Mouse (Mus musculus) brown adipose tissue, adult 24 weeks (tissue): ENCODE results near the gene Trpm5. TPM values are rescaled to one million over a fixed set of nuclear protein-coding genes. Genes with fewer than 3 reads are reported as not detected.

Source experiments
- H3K27ac ChIP-seq: fragments of 200-500 bp; replicated peaks from 2 replicates; pipeline ENCODE4 v1.5.1; 2012; ENCODE audit warnings: low read depth, mild to moderate bottlenecking, low read length
- H3K4me1 ChIP-seq: fragments of 200-500 bp; 2 replicates; pipeline ENCODE4 v1.6.1; 2012; ENCODE audit warnings: low read length, mixed read lengths; ENCODE audit not compliant: control insufficient read depth, insufficient read depth, insufficient read length
- H3K4me3 ChIP-seq: fragments of 200-500 bp; 2 replicates; pipeline ENCODE4 v1.5.1; 2012; ENCODE audit warnings: low read depth, mild to moderate bottlenecking, low read length, moderate library complexity; ENCODE audit not compliant: insufficient read depth
- polyA plus RNA-seq: library from polyadenylated mRNA; stranded (reverse); fragments of >200 nt; gene quantifications from 2 replicates; pipeline ENCODE4 v1.2.4, GENCODE M21; 2012; ENCODE audit not compliant: missing spikeins, insufficient read depth, insufficient read length

Trpm5 gene
- polyA plus RNA-seq, 1 experiment = not detected

DNA sequence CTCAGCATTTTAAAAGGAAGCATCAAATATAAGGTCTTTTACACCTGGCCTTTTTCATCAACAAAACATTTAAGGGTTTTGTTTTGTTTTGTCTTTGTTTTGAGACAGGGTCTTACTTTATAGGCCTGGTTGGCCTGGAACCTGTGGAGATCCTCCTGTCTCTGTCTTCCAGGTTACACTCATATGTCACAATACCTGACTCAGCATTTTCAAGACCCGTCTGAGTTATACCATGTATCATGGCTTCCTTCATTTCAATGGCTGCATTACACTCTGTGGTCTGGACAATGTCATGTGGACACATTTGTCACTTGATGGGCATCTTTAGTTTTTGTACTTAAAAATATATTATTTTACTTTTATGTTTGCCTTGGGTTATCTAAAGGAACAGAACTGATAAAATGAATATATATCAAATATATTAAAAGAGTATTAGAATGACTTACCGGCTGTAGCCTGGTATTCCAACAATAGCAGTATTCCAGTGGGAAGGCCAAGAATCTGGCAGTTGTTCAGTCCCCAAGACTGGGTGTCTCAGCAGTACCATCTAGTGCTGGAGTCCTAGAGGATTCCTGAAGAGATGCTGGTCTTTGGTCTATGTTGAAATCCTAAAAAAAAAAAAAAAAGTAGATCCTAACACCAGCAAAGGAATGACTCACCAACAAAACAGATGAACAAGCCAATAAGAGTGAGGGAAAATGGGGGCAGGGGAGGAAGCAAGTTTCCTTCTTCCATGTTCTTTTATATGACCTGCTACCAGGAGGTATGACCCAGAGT is 50.2 kb downstream of the Trpm5 start:
- Histone ChIP-seq H3K4me3 (no peak overlapping the region), H3K27ac (no peak overlapping the region)

DNA sequence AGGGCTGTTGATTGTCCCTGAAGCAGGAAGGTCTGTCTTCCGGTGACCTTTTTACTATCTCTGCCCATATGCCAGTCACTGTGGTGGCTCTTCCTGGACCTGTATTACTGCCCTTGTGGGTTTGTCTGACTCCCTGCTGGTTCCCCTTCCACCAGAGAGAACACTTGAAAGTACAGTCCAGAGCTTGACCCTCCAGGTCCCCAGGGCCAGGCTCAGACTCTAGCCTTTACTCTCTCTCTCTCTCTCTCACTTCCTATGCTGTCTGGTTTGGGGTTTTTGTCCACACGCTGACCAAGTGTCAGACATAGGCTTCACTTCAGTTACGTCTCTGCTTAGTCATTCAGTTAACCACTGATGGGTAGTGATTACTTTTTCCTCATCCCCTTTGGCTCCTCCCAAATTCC is 51.5 kb downstream of the Trpm5 start:
- Histone ChIP-seq H3K4me1 (peaks cover 36% of the 10 kb centered on the region), H3K4me3 (no peak overlapping the region), H3K27ac (peak overlapping the region; percentile 78)

More for the DNA sequence above, 50.2 kb downstream of the Trpm5 start:
- H3K4me1 ChIP-seq = peaks cover 36% of the 10 kb centered on the region

DNA sequence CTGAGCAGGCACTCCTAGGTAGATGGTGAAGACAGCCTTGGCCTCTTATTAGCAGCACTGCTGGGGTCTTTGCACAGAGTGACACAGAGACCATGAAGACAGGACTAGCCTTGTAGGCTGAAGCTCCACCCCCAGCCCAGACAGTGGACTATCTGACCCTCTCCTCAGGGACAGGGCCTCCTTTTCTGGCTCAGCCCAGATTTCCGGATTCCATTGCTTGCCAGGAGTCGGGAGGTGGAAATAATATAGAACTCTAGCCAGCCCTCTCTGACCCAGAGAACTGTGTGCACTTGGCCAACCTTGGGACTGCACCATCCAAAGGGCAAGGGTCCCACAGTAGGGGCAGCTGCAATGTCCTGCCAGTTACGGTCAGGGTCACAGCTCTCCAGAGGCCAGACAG is 52.4 kb downstream of the Trpm5 start:
- Histone ChIP-seq H3K27ac (peak overlapping the region; percentile 94), H3K4me1 (peaks cover 36% of the 10 kb centered on the region), H3K4me3 (no peak overlapping the region)

DNA sequence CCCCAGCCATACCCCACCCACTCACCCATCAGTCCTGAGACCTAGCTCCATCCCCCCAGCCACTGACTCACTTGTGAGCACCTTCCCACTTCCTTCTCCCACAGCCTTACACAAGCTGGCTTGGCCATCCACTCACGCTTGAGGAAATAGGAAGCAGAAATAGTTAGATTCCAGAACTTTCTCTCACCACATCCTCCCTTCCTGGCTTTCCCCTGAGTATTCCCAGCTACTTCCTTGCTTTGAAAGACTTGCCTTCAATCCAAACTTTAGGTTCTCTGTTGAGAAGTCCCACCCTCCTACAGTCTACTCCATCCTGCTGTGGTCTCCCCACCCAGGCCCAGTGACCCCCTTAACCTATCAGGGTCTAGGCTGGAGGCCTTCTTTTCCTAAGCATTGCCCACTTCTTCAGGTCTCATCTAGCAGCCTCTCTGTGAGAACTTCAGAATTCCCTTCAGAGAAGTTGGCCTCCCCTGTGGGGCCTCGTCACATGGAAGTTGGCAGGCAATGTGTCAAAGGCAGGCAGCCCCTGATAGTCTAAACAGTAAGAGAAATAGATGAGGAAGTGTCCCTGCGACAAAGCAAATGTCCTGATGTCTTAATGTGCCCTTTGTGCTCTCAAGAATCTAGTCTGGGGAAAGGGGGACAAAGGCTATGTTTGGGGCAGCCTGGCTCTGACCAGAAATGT is 53.2 kb downstream of the Trpm5 start:
- peaks cover 31% of the 10 kb centered on the region for H3K4me1 ChIP-seq
- H3K27ac ChIP-seq = peak overlapping the region; percentile 94
- H3K4me3 ChIP-seq = no peak overlapping the region

DNA sequence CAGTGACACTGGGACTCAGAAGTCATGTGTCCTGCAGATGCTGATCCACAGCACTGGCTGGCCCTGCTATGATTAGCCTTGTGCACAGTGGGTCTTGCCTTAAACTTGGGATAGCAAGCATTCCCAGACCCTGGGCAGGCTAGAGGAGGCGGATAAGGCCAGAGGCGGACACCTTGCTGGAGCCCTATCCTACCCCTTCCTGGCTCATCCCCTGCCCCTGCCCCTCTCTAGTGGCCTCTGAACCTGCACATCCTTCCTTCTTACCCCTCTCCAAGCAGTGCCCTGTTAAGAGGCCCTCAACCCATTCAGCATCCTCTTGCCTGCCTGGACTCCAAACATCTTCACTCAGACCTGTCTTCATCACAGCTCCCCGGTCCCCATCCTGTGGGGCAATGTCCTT is 53.9 kb downstream of the Trpm5 start:
- no peak overlapping the region for H3K4me3 ChIP-seq
- H3K27ac ChIP-seq = peak overlapping the region; percentile 94
- peaks cover 31% of the 10 kb centered on the region for H3K4me1 ChIP-seq

DNA sequence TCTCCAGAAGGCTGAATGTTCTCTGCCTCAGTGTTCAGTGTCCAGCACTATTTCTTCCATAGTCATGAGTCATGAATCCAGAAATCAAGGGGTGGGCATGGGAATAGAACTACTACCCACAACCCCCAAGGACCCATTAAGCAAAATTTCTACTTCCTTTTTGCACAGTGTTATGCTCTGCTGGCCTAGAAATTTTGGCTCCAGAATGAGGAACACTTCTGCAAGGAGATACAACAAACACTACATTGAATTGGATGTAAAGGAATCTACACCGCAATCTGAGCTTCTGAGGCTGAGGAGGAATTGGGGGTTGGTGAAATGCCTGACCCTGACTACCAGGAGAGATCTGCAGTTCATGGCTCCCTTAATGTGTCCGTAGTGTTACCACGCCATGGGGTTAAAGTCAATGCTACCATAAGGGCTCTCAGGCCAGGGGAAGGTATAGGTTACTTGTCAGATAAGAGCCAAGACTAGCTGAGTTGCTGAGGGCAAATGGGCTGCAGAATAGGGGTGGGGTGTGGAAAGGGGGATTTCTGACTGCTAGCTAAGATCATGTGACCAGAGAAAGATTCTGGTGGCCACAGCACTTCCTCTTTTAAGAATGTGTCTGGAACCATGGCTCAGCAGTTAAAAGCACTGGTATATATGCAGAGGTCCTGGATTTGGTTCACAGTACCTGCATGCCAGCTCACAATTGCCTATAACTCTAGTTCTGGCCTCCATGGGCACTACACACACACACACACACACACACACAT is 56.1 kb downstream of the Trpm5 start:
- peak overlapping the region; percentile 63; the same call in 1 of the 2 replicates for H3K27ac ChIP-seq
- no peak overlapping the region for H3K4me3 ChIP-seq
- peaks cover 33% of the 10 kb centered on the region for H3K4me1 ChIP-seq

DNA sequence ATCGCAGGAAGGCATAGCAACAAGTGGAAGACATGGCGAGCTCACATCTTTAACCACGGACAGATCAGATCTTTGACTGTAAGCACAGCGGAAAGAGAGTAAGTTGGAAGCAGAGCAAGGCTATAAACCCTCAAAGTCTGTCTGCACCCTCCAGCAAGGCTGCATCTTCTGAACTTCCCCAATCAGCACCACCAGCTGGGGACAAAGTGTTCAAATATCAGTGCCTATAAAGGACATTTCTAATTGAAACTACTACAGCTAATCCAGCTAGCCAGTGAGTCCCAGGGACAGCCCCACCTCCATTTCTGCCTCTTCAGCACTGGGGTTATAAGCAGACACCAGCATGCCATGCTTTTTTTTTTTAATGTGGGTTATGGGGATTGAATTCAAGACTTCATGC is 57.1 kb downstream of the Trpm5 start:
- H3K4me1 ChIP-seq = peaks cover 24% of the 10 kb centered on the region
- H3K4me3 ChIP-seq = no peak overlapping the region
- 0 out of 2 replicates have a peak overlapping the region, but pooled peaks have one; percentile 14 for H3K27ac ChIP-seq

DNA sequence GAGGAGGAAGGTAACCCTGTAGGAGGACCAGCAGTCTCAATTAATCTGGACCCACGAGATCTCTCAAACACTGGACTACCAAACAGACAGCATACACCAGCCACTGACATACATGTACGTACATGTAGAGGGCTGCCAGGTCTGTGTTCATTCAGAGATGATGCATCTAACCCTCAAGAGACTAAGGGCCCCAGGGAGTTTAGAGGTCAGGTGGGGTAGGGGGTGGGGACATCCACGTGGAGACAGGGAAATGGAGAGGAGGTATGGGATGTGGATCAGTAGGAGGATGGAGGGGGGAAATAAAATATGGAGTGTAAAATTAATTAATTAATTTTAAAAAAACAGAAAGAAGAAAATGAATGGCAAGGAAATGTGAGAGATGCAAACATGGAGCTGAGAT is 57.7 kb downstream of the Trpm5 start:
- peaks cover 21% of the 10 kb centered on the region for H3K4me1 ChIP-seq
- 0 out of 2 replicates have a peak overlapping the region, but pooled peaks have one; percentile 14 for H3K27ac ChIP-seq
- H3K4me3 ChIP-seq = no peak overlapping the region

DNA sequence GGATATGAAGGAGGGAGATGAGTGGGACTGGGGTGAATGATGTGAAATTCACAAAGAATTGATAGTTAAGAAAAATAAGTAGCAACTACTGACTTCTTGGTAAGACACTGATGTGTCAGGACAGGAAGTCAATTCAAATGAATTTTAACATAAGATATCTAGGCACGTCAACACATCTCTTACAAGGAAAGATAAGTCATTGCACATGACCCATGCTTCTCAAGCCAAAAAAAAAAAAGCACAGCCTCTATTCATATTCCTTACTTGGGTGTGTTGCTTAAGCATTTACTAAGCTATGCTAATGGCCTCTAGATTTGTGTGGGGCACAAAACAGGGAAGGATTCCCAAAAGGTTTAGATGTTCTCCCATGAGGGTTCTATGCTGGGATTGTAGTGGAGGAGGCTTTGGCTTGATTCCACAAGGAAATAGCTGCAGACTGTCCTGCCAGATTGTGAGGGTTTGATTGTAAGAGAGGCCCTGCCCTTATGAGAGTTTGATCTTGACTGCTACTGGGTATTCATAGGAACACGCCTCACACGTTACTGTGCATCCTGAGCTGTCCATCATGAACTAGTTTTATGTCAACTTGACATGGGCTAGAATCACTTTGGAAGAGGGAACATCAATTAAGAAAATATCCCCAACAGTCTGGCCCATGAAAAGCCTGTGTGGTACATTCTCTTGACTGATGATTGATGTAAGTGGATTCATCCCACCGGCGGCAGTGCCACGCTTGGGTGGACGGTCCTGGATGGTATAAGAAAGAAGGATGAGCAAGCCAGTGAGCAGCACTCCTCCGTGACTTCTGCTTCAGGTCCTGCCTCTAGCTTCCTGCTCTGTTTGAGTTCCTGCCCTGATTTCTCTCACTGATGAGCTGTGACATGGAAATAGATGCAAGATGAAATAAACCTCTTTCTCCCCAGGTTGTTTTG is 59.7 kb downstream of the Trpm5 start:
- Histone ChIP-seq H3K4me1 (peaks cover 2% of the 10 kb centered on the region; the same call in 1 of the 2 replicates), H3K4me3 (no peak overlapping the region), H3K27ac (no peak overlapping the region)

DNA sequence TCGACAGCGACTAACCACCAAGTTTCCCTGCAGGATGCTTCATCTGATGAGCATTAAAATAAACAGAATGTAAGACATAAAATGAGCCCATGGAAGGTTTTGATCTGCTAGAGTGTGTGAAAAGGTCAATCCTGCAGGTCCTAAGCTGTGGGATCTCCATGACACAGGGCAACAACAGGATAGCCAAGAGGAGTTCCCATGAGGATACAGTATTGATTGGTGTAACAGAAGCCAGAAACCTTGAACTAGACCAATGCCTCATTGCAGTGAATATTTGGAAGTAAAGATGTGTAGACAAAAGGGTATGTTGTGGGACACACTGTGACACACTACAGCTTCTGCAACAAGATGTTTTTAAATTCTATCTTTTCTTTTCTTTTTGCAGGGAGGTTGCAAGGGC is 60.3 kb downstream of the Trpm5 start:
- Histone ChIP-seq H3K4me1 (peaks cover 2% of the 10 kb centered on the region; the same call in 1 of the 2 replicates), H3K27ac (no peak overlapping the region), H3K4me3 (no peak overlapping the region)

DNA sequence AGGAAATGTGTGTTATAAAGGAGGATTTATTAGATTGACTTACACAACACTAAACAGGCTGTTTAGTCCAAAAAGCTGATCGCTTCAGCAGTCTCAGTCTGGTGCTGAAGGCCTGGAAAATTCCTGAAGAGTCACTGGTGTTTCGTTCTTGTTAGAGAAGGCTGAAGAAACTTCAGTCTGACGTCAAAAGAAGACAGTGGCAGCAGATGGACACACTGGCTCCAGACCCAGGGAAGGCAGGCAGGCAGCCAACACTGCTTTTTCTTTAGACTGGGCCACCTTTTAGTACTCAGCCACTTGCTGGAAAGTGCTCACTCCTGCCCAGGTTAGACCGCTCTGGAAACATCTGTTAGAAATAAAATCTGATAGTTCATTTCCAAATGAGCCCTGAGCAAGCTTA is 60.9 kb downstream of the Trpm5 start:
- no peak overlapping the region for H3K27ac ChIP-seq
- 0 out of 2 replicates have a peak, but pooled peaks cover 2% of the 10 kb centered on the region for H3K4me1 ChIP-seq
- no peak overlapping the region for H3K4me3 ChIP-seq

DNA sequence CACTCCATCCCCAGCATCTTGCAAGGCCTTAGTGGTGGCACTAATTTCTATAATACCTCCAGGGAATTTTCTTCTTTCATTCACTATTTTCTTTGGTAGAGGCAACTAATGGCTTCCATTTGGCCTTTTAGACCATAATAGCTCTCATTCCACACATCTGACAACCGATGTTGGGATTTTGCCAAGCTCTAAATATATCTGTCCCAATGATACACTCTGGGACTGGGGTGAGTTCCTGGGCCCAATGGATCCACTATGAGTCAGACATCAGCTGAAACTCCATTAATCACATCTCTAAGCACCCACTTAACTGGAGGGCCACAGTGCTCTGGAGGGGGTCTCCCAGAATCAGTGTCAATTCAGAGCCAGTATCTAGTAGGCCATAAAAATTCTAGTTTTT is 62.6 kb downstream of the Trpm5 start:
- Histone ChIP-seq H3K4me3 (no peak overlapping the region), H3K4me1 (0 out of 2 replicates have a peak, but pooled peaks cover 2% of the 10 kb centered on the region), H3K27ac (no peak overlapping the region)

DNA sequence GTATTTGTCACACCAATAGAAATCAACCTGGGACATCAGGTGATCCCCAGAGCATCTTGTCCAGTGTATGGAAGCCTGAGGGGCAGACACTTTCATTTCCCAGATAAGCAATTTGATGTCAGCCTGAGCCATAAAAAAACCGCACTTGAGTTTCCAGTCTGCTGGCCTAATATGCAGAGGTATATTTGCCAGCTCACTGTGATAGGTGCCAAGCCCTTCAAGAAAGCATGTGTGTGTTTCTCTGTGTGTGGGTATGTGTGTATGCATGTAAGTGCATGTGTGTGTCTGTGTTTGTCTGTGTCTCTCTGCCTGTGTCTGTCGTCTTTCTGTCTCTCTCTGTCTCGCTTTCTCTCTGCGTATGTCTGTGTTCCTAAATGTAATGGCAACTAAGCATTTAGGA is 67.2 kb downstream of the Trpm5 start:
- Histone ChIP-seq H3K27ac (no peak overlapping the region), H3K4me1 (no peaks in the 10 kb centered on the region), H3K4me3 (no peak overlapping the region)

DNA sequence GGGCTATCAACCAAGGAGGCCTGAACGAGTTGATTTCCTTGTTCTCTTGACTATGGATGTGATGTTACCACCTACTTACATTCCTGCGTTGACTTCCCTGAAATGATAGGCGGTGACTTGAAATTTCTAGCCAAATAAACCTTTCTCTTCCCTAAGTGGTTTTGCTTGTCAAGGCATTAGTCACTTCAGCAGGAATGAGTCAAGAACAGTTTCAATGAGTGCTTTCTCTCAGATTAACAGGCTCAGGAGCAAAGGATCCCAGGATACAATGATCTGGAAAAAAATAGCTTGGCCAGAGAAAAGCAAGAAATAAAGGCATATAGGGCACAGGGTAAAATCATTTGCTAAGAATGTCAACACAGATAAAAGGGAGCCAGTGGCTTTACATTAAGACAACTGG is 68.9 kb downstream of the Trpm5 start:
- no peaks in the 10 kb centered on the region for H3K4me1 ChIP-seq

More for the DNA sequence above, 68.9 kb downstream of the Trpm5 start:
- Histone ChIP-seq H3K27ac (no peak overlapping the region), H3K4me3 (no peak overlapping the region)
